Mouse (Mus musculus): ENCODE measurements around the gene Chuk. TPM values are rescaled to one million over a fixed set of nuclear protein-coding genes. Genes with fewer than 3 reads are reported as not detected.

Chuk gene
- polyA plus RNA-seq, 1 experiment from 2014 or later, result 61.0 TPM

DNA sequence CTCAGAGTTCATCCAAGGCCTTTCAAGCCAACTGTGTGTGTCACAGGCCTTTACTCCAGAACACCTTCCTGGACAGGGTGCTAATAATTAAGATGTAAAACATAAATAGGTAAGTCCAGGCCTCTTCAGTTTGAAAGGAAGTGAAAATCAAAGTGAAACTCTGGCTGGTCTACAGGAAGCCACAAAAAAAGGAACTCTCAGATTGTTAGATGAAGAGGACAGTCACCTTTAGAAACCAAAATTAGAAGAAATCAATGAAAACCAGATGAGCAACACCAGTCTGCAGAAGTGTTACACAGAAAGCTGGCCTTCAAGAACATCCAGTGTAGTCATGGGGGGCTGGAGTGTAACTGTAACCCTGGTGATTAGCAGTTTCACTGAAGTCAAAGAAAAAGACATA is 10.5 kb upstream of the Chuk start:
- Histone ChIP-seq H3K4me3 (ENCODE audit: low read depth, low read length) (no peak overlapping the region), H3K4me1 (replicated peaks; ENCODE audit: control insufficient read depth, insufficient read depth, low read length) (no peaks in the 10 kb centered on the region), H3K9ac (ENCODE audit: low read depth, low read length) (no peak overlapping the region), H3K4me2 (replicated peaks; ENCODE audit: low read depth, low read length) (no peak overlapping the region), H3K9me3 (ENCODE audit: control insufficient read depth, low read length) (no peaks in the 10 kb centered on the region), H3K27ac (ENCODE audit: low read depth, low read length) (no peak overlapping the region), H3K36me3 (ENCODE audit: control insufficient read depth, insufficient read depth, low read length) (peaks cover 11% of the 10 kb centered on the region), H3K27me3 (ENCODE audit: control insufficient read depth, insufficient read depth, low read length) (no peaks in the 10 kb centered on the region)
- ATAC-seq (ENCODE audit: low FRiP score) (no peak), DNase-seq (ENCODE audit: low spot score) (no peak)

DNA sequence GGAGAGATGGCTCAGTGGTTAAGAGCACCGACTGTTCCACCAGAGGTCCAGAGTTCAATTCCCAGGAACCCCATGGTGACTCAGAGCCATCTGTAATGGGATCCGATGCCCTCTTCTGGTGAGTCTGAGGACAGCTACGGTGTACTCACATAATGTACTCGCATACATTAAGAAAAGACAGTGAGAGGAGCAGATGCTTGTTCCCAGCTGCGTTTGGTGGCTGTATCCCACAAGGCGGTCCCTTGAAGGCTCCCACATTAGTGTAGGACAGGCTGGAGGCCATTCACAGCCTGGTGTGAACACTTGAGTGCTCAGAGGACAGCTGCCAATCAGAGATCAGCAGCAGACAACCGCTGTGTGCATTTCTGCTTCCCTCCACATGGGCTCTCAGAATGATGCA is 4.4 kb upstream of the Chuk start:
- Histone ChIP-seq H3K9me3 (ENCODE audit: control insufficient read depth, low read length) (no peaks in the 10 kb centered on the region), H3K36me3 (ENCODE audit: control insufficient read depth, insufficient read depth, low read length) (peaks cover 7% of the 10 kb centered on the region; the same call in 1 of the 2 replicates), H3K4me2 (replicated peaks; ENCODE audit: low read depth, low read length) (no peak overlapping the region), H3K27me3 (ENCODE audit: control insufficient read depth, insufficient read depth, low read length) (no peaks in the 10 kb centered on the region), H3K9ac (ENCODE audit: low read depth, low read length) (no peak overlapping the region), H3K4me3 (ENCODE audit: low read depth, low read length) (no peak overlapping the region), H3K27ac (ENCODE audit: low read depth, low read length) (no peak overlapping the region), H3K4me1 (replicated peaks; ENCODE audit: control insufficient read depth, insufficient read depth, low read length) (peaks cover 1% of the 10 kb centered on the region; the same call in 1 of the 2 replicates)
- DNase-seq (ENCODE audit: low spot score) (peak; percentile 54), ATAC-seq (ENCODE audit: low FRiP score) (no peak)
- 61% methylated on average over 7 of the region's 7 CpGs for WGBS

DNA sequence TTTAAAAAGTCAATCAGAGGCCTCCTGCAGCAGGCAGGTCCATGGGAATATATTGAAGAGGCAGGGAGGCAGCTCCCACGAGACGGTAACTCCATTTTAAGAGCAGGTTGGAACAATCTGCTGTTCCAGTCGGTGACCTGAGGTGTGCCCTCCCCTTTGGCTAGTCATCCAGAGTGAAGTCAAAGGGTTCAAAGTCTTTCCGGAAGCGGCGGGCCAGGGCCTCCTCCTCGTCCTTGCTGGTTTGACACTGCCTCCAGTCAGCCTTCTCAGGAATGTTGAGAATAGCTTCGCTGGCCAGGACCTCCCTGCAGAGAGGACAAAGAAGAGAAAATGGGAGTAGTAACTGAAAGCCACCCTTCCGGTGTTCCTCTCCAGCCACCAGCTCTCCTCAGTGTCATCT is 3.1 kb upstream of the Chuk start:
- no peaks in the 10 kb centered on the region for H3K27me3 ChIP-seq (ENCODE audit: control insufficient read depth, insufficient read depth, low read length)
- 88% methylated on average over 9 of the region's 9 CpGs for WGBS
- no peak overlapping the region for H3K27ac ChIP-seq (ENCODE audit: low read depth, low read length)
- no peaks in the 10 kb centered on the region for H3K9me3 ChIP-seq (ENCODE audit: control insufficient read depth, low read length)
- DNase-seq (ENCODE audit: low spot score) (no peak), ATAC-seq (ENCODE audit: low FRiP score) (no peak)
- H3K9ac ChIP-seq (ENCODE audit: low read depth, low read length), result no peak overlapping the region
- H3K4me1 ChIP-seq (replicated peaks; ENCODE audit: control insufficient read depth, insufficient read depth, low read length), result peaks cover 5% of the 10 kb centered on the region; the same call in 1 of the 2 replicates
- H3K36me3 ChIP-seq (ENCODE audit: control insufficient read depth, insufficient read depth, low read length), result peaks cover 7% of the 10 kb centered on the region; the same call in 1 of the 2 replicates
- H3K4me3 ChIP-seq (ENCODE audit: low read depth, low read length), result no peak overlapping the region
- no peak overlapping the region for H3K4me2 ChIP-seq (replicated peaks; ENCODE audit: low read depth, low read length)

DNA sequence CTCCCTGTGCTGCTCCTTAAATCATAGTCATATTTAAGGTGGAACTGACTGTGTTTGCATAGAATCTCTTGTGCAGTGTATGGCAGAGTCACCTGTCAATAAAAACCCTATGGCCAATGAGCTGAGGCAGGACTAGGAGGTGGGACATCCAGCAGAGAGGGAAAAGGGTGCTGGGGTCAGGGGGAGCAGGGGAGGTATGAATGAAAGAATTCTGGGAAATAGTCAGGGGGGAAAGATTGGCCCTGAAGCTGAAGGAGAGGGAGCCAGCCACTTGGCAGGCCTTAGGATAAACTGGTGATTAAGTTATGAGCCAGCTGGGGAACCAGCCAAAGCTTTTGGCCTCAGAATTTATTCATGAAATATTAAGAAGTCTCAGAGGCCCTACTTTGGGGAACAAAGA is 1.7 kb upstream of the Chuk start:
- H3K27ac ChIP-seq (ENCODE audit: low read depth, low read length), result no peak overlapping the region
- no peak overlapping the region for H3K4me3 ChIP-seq (ENCODE audit: low read depth, low read length)
- no peak overlapping the region for H3K4me2 ChIP-seq (replicated peaks; ENCODE audit: low read depth, low read length)
- no peaks in the 10 kb centered on the region for H3K27me3 ChIP-seq (ENCODE audit: control insufficient read depth, insufficient read depth, low read length)
- H3K36me3 ChIP-seq (ENCODE audit: control insufficient read depth, insufficient read depth, low read length), result peaks cover 5% of the 10 kb centered on the region; the same call in 1 of the 2 replicates
- H3K4me1 ChIP-seq (replicated peaks; ENCODE audit: control insufficient read depth, insufficient read depth, low read length), result peaks cover 5% of the 10 kb centered on the region; the same call in 1 of the 2 replicates
- no peak overlapping the region for H3K9ac ChIP-seq (ENCODE audit: low read depth, low read length)
- no peaks in the 10 kb centered on the region for H3K9me3 ChIP-seq (ENCODE audit: control insufficient read depth, low read length)
- no peak for DNase-seq (ENCODE audit: low spot score)
- no peak for ATAC-seq (ENCODE audit: low FRiP score)

DNA sequence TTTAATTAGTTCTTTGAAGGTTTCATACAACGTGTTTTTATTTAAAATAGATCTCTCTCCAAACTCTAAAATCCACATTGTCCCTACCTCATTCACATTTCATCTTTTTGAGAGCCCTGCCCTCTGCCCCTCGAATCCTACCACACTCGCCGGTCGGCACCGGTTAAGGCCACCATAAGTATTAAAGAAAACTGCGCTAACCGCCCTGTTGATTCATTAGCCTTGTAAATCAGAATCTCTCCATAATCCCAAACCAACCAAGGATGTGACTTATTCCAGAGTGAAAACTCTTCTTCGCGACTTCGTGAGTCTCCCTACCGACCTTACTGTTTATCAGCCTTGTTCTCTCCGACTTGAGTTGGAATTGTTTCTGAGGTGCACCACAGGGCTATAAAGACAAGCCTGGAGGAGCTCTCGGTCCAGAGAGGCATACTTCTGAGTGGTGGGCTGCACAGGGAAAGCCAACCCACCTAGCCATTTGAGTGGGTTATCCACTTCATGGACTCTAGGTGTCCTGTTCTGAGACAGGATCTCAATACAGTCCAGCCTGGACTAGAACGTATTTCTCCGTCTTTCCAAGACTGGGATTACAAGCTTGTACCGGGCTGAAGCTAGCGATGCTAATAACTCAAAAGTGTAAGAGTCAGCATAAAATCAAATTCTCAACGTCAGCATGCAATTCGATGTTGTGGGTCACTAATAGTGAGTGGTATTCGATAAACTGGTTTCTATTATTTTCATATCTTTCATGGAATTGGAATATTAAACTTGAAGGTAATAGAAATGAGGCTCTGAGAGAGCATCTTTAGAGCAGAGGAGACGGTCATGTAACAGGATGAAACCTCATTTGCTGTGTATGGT is 611 bp upstream of the Chuk start:
- Histone ChIP-seq H3K4me2 (replicated peaks; ENCODE audit: low read depth, low read length) (peak overlapping the region; percentile 83), H3K36me3 (ENCODE audit: control insufficient read depth, insufficient read depth, low read length) (peaks cover 2% of the 10 kb centered on the region; the same call in 1 of the 2 replicates), H3K27ac (ENCODE audit: low read depth, low read length) (no peak overlapping the region), H3K4me3 (ENCODE audit: low read depth, low read length) (peak overlapping the region; percentile 97), H3K27me3 (ENCODE audit: control insufficient read depth, insufficient read depth, low read length) (no peaks in the 10 kb centered on the region), H3K9ac (ENCODE audit: low read depth, low read length) (peak overlapping the region; percentile 93), H3K9me3 (ENCODE audit: control insufficient read depth, low read length) (no peaks in the 10 kb centered on the region), H3K4me1 (replicated peaks; ENCODE audit: control insufficient read depth, insufficient read depth, low read length) (peaks cover 5% of the 10 kb centered on the region; the same call in 1 of the 2 replicates)
- ATAC-seq (ENCODE audit: low FRiP score), result peak; percentile 53; the same call in 1 of the 2 replicates
- 30% methylated on average over 22 of the region's 22 CpGs for WGBS
- DNase-seq (ENCODE audit: low spot score), result peak; percentile 29

DNA sequence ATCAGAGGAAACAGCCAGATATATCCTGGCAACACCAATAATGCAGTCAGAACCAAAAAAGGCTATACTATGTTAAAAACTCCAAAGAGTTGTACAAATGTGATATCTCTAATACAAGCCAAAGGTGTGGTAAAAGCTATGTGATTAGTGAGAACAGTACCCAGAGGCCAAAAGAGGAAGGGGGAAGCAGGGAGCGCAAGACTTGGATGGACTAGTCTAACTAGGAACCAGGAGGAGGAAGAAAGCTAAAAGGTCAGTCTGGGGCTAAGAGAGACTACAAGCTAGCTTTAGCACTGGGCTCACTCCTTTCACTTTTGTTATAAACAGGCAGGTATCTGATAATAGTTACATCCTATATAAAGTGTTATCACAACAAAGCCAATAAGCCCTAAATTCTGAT is 2.9 kb downstream of the Chuk start:
- H3K36me3 ChIP-seq (ENCODE audit: control insufficient read depth, insufficient read depth, low read length), result no peaks in the 10 kb centered on the region
- no peak overlapping the region for H3K4me3 ChIP-seq (ENCODE audit: low read depth, low read length)
- WGBS, result 90% methylated on average over 1 of the region's 1 CpGs

DNA sequence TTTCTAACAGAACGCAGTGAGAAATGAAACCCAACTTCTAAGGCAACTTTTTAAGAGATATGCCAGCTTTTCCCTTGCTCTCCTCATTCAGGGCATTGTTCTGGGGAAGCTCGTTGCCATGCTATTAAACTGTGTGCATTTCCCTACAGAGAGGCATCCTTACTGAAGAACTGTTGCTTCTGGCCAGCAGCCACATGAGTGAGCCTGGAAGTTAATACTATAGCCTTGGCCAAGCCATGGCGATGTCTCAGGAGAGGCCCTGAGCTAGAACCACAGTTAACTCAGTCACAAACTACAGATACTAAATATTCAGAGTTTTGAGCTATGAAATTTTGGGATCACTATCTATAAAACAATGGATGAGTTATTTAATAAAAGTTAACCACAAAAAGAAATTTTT is 4.3 kb downstream of the Chuk start:
- peaks cover 5% of the 10 kb centered on the region; the same call in 1 of the 2 replicates for H3K4me1 ChIP-seq (replicated peaks; ENCODE audit: control insufficient read depth, insufficient read depth, low read length)
- H3K4me2 ChIP-seq (replicated peaks; ENCODE audit: low read depth, low read length), result no peak overlapping the region
- H3K36me3 ChIP-seq (ENCODE audit: control insufficient read depth, insufficient read depth, low read length), result no peaks in the 10 kb centered on the region
- no peak overlapping the region for H3K4me3 ChIP-seq (ENCODE audit: low read depth, low read length)
- no peaks in the 10 kb centered on the region for H3K9me3 ChIP-seq (ENCODE audit: control insufficient read depth, low read length)
- no peaks in the 10 kb centered on the region for H3K27me3 ChIP-seq (ENCODE audit: control insufficient read depth, insufficient read depth, low read length)
- ATAC-seq (ENCODE audit: low FRiP score) (no peak), DNase-seq (ENCODE audit: low spot score) (no peak)
- WGBS, result 92% methylated on average over 3 of the region's 3 CpGs
- no peak overlapping the region for H3K27ac ChIP-seq (ENCODE audit: low read depth, low read length)
- H3K9ac ChIP-seq (ENCODE audit: low read depth, low read length), result no peak overlapping the region

More for the DNA sequence above, 2.9 kb downstream of the Chuk start:
- Histone ChIP-seq H3K27ac (ENCODE audit: low read depth, low read length) (no peak overlapping the region), H3K4me2 (replicated peaks; ENCODE audit: low read depth, low read length) (no peak overlapping the region), H3K4me1 (replicated peaks; ENCODE audit: control insufficient read depth, insufficient read depth, low read length) (peaks cover 5% of the 10 kb centered on the region; the same call in 1 of the 2 replicates), H3K9ac (ENCODE audit: low read depth, low read length) (no peak overlapping the region), H3K27me3 (ENCODE audit: control insufficient read depth, insufficient read depth, low read length) (no peaks in the 10 kb centered on the region), H3K9me3 (ENCODE audit: control insufficient read depth, low read length) (no peaks in the 10 kb centered on the region)
- DNase-seq (ENCODE audit: low spot score), result no peak
- ATAC-seq (ENCODE audit: low FRiP score), result no peak

DNA sequence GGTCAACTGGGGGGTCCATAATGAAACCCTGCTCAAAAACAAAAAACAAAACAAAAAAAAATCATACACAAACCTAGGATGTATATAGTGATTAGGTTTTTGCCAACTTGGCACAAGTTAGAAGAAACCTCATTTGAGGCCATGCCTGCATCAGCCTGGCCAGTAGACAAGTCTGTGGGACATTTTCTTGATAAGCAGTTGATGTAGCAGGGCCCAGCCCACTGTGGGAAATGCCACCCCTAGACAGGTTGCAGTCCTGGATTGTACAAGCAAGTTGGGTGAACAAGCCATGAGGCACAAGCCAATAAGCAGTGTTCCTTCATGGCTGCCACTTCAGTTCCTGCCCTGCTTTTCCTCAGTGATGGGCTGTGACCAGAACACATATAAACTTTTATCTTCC is 6.4 kb downstream of the Chuk start:
- DNase-seq (ENCODE audit: low spot score), result no peak
- Histone ChIP-seq H3K4me3 (ENCODE audit: low read depth, low read length) (no peak overlapping the region), H3K9me3 (ENCODE audit: control insufficient read depth, low read length) (no peaks in the 10 kb centered on the region), H3K9ac (ENCODE audit: low read depth, low read length) (no peak overlapping the region), H3K4me1 (replicated peaks; ENCODE audit: control insufficient read depth, insufficient read depth, low read length) (no peaks in the 10 kb centered on the region; the same call in 1 of the 2 replicates), H3K27ac (ENCODE audit: low read depth, low read length) (no peak overlapping the region), H3K36me3 (ENCODE audit: control insufficient read depth, insufficient read depth, low read length) (peaks cover 4% of the 10 kb centered on the region; the same call in 1 of the 2 replicates), H3K27me3 (ENCODE audit: control insufficient read depth, insufficient read depth, low read length) (no peaks in the 10 kb centered on the region), H3K4me2 (replicated peaks; ENCODE audit: low read depth, low read length) (no peak overlapping the region)
- ATAC-seq (ENCODE audit: low FRiP score), result no peak

DNA sequence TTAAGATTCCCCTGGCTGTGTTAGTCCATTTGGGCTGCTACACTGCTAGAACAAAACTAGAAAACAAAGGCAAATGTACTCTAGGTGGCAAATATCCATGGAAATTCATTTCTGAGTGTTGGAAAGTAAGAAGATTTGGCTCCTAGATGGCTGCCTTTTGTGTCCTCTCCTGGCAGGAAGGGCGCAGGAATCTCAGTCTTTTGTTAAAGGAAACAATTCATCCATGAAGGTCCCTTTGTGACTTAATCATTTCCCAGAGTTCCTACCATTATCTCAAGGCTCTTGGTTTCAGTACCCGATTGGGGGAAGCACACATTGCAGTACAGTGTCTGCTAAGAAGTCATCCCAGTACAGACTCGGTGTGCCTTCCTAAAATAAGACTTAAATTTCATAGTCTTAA is 21.0 kb downstream of the Chuk start:
- no peaks in the 10 kb centered on the region for H3K27me3 ChIP-seq (ENCODE audit: control insufficient read depth, insufficient read depth, low read length)
- no peaks in the 10 kb centered on the region for H3K9me3 ChIP-seq (ENCODE audit: control insufficient read depth, low read length)
- ATAC-seq (ENCODE audit: low FRiP score) (no peak), DNase-seq (ENCODE audit: low spot score) (no peak)
- no peaks in the 10 kb centered on the region for H3K4me1 ChIP-seq (replicated peaks; ENCODE audit: control insufficient read depth, insufficient read depth, low read length)
- no peak overlapping the region for H3K9ac ChIP-seq (ENCODE audit: low read depth, low read length)
- no peak overlapping the region for H3K4me2 ChIP-seq (replicated peaks; ENCODE audit: low read depth, low read length)
- H3K36me3 ChIP-seq (ENCODE audit: control insufficient read depth, insufficient read depth, low read length), result 0 out of 2 replicates have a peak, but pooled peaks cover 5% of the 10 kb centered on the region
- 36% methylated on average over 3 of the region's 3 CpGs for WGBS
- no peak overlapping the region for H3K27ac ChIP-seq (ENCODE audit: low read depth, low read length)
- no peak overlapping the region for H3K4me3 ChIP-seq (ENCODE audit: low read depth, low read length)
